Mouse (Mus musculus) WW6 (cell line): Measurements from ENCODE around the gene Epm2aip1.
A peak's percentile ranks its signal among the peaks of the same experiment; 100 is the strongest.

Source experiments
- DNase-seq: peaks from one replicate; pipeline ENCODE4 v3.0.0-alpha.2; 2013; ENCODE audit warnings: low read depth, low spot score

The Epm2aip1 gene

DNA sequence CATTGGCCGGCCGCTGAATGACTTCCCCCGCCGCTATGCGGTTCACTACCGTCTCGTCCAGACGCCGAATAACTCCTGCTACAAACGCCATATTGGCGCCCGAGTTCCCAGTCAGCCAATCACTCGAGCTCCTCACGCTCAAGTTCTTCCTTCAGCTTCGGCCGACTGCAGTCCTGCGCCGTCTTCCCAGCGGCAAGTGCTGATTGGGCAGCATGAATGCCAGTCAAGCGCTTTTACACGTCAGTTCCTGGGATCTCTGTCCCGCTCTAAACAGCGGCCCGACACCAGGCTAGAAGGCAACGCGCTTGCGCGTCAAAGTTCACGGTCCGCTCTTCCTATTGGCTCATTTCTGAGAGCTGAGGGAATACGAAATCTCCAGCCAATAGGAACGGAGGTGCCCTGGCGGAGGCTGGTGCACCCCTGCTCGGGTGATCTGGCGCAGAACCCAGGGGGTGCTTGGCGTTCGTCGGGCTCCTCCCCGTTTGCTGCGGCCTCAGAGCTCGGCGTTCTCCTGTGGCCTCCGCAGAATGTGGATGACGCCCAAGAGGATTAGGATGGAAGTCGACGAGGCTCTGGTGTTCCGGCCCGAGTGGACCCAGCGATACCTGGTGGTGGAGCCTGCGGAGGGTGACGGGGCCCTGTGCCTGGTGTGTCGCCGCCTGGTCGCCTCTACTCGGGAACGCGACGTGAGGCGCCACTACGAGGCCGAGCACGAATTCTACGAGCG lies at the start of gene Epm2aip1, which contains the start of gene Mlh1:
Gene Epm2aip1, plus strand, starts transcription at position 496 of the 727 bp plus-strand sequence.
Gene Mlh1, minus strand, starts transcription at position 358 of the 727 bp plus-strand sequence.
- peak; percentile 99 for DNase-seq

GRCm38 (mm10) chr9:111223406-111223805 lies 48.3 kb upstream of the Epm2aip1 start:
- DNase-seq, result no peak

- DNase-seq, result no peak
Observed at GRCm38 (mm10) chr9:111228446-111228845, 43.3 kb upstream of the Epm2aip1 start.

GRCm38 (mm10) chr9:111234701-111235100 lies 37.0 kb upstream of the Epm2aip1 start:
- no peak for DNase-seq

GRCm38 (mm10) chr9:111237726-111238125 lies 34.0 kb upstream of the Epm2aip1 start:
- no peak for DNase-seq

DNA sequence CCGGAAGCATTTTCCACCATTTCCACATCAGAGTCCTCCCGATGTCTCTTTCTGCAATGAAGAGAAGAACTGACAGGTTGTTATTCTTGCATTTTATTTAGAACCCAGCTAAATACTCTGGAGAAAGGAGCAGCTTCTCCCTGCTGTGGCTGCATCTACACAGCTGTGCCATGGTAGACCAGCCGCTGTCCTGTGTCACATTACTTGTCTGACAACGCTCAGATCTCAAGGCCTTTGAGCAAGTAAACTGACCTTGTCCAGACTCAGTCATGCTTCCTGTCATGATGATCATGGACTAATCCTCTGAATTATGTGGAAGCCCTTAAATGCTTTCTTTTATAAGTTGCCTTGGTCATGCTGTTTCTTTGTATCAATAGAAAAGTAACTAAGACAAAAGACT lies 31.9 kb upstream of the Epm2aip1 start:
- no peak for DNase-seq

DNA sequence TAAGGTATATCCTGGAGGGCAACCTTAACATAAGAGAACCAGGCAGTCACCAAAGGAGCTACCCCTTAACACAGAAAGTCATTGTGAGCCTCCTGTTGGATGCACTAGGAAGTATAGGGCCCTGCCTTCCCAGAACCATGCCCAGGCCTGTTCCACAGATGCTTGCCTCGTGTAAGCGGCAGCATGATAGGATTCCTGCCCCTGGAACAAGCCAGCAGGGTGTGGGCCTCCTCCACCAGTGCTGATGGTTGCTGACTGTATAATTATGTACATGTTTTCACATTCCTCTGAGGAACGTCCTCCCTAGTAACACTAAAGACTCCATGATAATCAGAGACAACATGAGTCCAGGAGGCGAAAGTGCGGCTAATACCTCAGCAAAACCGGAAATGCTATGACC lies 28.3 kb upstream of the Epm2aip1 start:
- DNase-seq, result no peak

DNA sequence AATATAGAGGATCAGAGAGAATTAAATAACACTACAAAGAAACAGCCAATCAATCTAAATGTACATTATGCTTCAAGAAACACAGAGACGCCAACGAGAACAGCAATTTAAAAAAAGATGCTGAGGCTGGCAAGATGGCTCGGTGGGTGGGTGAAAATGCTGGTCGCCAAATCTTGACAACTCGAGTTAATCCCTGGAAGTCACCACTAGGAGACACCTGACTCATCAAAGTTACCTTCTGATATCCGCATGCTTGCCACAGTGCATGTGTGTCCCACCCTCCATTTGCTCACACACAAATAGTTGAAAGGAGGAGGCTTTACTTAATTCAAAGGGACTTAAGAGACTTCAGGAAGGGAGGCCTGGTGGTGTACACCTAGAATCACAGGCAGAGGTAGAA lies 26.2 kb upstream of the Epm2aip1 start:
- no peak for DNase-seq

GRCm38 (mm10) chr9:111247682-111248246 lies 24.0 kb upstream of the Epm2aip1 start:
- DNase-seq, result no peak

GRCm38 (mm10) chr9:111252161-111252869 lies 19.4 kb upstream of the Epm2aip1 start:
- no peak for DNase-seq

GRCm38 (mm10) chr9:111260360-111260985 lies 11.3 kb upstream of the Epm2aip1 start:
- DNase-seq, result no peak

DNA sequence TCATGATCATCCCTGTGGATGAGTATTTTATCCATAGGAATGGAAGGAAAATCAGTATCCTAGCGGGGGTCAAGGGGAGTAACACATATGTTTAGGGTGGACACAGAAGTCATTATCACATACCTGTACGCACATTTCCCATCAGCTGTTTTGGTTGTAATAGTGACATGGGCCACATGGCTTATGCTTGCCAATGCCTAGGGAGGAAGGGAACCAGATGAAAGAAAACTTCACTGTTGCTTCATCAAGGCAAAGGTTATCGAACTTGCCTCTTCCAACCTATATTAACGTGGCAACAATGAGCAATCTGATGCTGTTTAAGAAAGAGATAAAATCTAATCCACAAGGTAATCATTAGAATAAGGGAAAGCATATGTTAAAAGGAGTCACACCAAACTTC lies 10.4 kb upstream of the Epm2aip1 start:
- DNase-seq, result no peak

DNA sequence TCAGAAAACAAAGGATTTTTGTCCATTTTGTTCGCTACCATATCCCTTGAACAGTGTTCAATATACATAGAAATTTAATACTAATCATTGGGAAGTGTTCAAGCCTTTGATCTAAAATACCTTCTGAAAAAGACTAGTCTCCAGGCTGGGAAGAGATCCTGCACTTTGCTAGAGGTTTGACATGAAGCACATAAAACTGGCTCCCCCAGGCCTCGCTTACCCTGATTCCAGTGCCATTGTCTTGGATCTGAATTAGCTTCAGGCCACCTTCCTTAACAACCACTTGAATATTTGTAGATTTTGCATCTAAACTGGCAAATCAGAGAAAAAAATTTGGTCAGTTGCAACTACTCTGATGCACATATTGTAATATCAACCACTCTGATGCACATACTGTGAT lies 3.7 kb upstream of the Epm2aip1 start:
- DNase-seq, result no peak

- DNase-seq, result no peak
Observed at GRCm38 (mm10) chr9:111270606-111271005, 1.1 kb upstream of the Epm2aip1 start.

GRCm38 (mm10) chr9:111271056-111271433 lies 684 bp upstream of the Epm2aip1 start:
- DNase-seq, result no peak

- DNase-seq, result no peak
Observed at GRCm38 (mm10) chr9:111272356-111272755, 627 bp downstream of the Epm2aip1 start.

- no peak for DNase-seq
Observed at GRCm38 (mm10) chr9:111272996-111273785, 1.5 kb downstream of the Epm2aip1 start.

DNA sequence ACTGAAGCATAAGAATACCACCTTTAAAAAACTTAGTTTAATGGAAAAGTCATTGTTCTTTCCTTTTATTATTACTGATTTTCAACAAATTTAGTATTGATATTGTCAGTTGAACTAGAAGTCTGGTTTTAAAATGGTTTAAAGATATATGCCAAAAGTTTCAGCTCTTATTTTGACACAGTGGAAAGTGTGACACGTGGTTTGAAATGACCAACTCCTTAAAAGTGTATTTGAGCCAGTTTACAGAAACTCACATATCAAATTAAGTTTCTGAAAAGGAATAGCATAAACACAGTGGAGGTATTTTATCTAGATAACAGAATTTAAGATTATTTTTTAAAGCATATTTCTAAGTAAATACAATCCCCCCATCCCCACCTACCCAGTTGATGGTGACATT lies 2.2 kb downstream of the Epm2aip1 start:
- no peak for DNase-seq

DNA sequence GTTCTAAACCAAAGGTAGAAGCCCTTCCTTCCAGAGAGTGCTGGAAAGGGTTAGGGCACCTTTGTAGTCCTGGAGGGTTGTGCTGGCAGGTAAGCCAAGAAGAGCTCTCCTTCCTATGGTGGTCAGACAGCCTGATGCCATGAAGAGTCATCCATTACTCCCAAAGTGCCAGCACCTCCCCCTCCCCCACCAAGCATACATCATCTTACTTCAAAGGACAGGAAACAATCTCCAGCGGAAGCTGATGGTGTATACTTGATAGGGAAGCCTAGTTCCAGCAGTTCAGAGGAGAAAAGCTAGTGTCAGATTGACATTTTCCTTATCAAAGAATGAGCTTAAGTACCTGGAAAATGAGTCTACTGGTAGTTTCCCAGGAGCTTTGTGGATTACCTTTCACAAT lies 3.4 kb downstream of the Epm2aip1 start:
- no peak for DNase-seq

DNA sequence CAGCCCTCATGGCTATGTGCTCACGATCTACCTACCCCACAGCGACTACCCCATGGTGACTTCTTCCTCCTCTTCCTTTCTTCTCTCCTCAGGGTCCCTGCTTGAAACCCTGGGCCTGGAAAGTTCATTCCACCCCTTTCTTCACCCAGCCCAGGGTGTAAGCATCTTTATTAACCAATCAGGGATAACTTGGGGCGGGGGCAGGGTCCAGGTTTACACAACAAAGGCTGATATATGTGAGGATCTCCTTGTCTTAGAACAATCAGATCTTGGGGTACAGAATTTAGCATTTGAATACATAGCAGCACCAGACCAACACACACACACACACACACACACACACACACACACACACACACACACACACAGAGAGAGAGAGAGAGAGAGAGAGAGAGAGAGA lies 13.3 kb downstream of the Epm2aip1 start:
- DNase-seq, result no peak

DNA sequence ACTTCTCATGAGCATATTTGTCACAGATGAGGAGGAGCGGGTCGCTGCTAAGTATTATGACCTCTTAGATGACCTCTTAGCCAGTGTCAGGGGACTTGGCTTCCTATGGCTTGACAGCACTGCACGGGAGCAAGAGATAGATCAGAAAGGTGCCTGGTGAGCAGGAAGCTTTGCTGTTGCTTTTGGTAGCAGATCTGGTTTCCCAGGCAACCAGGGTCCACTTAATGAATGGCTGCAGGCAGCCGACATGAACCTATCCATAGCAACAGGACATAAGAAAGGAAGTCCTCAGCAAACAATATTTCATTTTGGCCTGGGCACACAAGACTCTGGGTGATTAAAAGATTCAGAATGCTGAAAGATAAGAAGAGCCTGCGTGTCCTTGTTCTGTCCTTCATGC lies 13.9 kb downstream of the Epm2aip1 start:
- DNase-seq, result no peak

GRCm38 (mm10) chr9:111286468-111286867 lies 14.7 kb downstream of the Epm2aip1 start:
- DNase-seq, result no peak
